ENCODE assay signal across 8 mouse cellular contexts in genomic region chr8:111259408-111259741, GRCm38 (mm10). TPM values are rescaled to one million over a fixed set of nuclear protein-coding genes. Genes with fewer than 3 reads are reported as not detected.
DNase-seq lines count a peak whose midpoint lies in the region; ATAC-seq lines count a peak whose summit lies in the region.

No protein-coding gene starts in this region.

- peak overlapping the region; percentile 88 for H3K9ac ChIP-seq in heart, embryonic 15.5 days
- peak overlapping the region; percentile 89 for H3K9ac ChIP-seq in hindbrain, embryonic 11.5 days (ENCODE audit: low read depth, low read length)
- peak overlapping the region; percentile 96 for H3K9ac ChIP-seq in midbrain, embryonic 11.5 days (ENCODE audit: low read length)

- H3K4me1 ChIP-seq in heart, embryonic 15.5 days (replicated peaks) = peaks cover 18% of the 10 kb centered on the region
- no peaks in the 10 kb centered on the region for H3K4me1 ChIP-seq in hindbrain, embryonic 11.5 days (replicated peaks; ENCODE audit: control insufficient read depth, insufficient read depth, low read length)
- peaks cover 6% of the 10 kb centered on the region for H3K4me1 ChIP-seq in midbrain, embryonic 11.5 days (ENCODE audit: control insufficient read depth, insufficient read depth, low read length)

- H3K27ac ChIP-seq in heart, embryonic 15.5 days = peak overlapping the region; percentile 99
- H3K27ac ChIP-seq in hindbrain, embryonic 11.5 days (ENCODE audit: low read depth, low read length) = no peak overlapping the region
- peak overlapping the region; percentile 93; the same call in 1 of the 2 replicates for H3K27ac ChIP-seq in midbrain, embryonic 11.5 days (ENCODE audit: low read depth, low read length)

- ATAC-seq in heart, embryonic 15.5 days (replicated peaks; ENCODE audit: insufficient number of reproducible peaks, insufficient read depth, low FRiP score, low read depth) = no peak
- ATAC-seq in hindbrain, embryonic 11.5 days (ENCODE audit: low FRiP score) = peak; percentile 3; the same call in 1 of the 2 replicates
- ATAC-seq in midbrain, embryonic 11.5 days (ENCODE audit: low FRiP score) = peak; percentile 25

- peak overlapping the region; percentile 56 for H3K4me2 ChIP-seq in heart, embryonic 15.5 days
- H3K4me2 ChIP-seq in hindbrain, embryonic 11.5 days (replicated peaks; ENCODE audit: low read depth, low read length) = peak overlapping the region; percentile 52
- peak overlapping the region; percentile 54 for H3K4me2 ChIP-seq in midbrain, embryonic 11.5 days

- WGBS in heart, embryonic 15.5 days = 8% methylated on average over 13 of the region's 13 CpGs
- WGBS in hindbrain, embryonic 11.5 days = 12% methylated on average over 13 of the region's 13 CpGs
- WGBS in midbrain, embryonic 11.5 days = 12% methylated on average over 13 of the region's 13 CpGs

- 0 out of 2 replicates have a peak, but pooled peaks cover 4% of the 10 kb centered on the region for H3K36me3 ChIP-seq in heart, embryonic 15.5 days
- H3K36me3 ChIP-seq in hindbrain, embryonic 11.5 days (ENCODE audit: control insufficient read depth, insufficient read depth, low read length) = no peaks in the 10 kb centered on the region
- H3K36me3 ChIP-seq in midbrain, embryonic 11.5 days (ENCODE audit: control insufficient read depth, insufficient read depth, low read length) = no peaks in the 10 kb centered on the region; the same call in 1 of the 2 replicates

- intact Hi-C loops in left cerebral cortex, postnatal 10 days (cut with DNase I) = loop anchor here (5.0 kb wide), 1 partner anchor 42 kb away; no protein-coding TSS in a partner anchor

- no peaks in the 10 kb centered on the region for H3K9me3 ChIP-seq in heart, embryonic 15.5 days (replicated peaks)
- no peaks in the 10 kb centered on the region for H3K9me3 ChIP-seq in hindbrain, embryonic 11.5 days (ENCODE audit: control insufficient read depth, low read length)
- no peaks in the 10 kb centered on the region for H3K9me3 ChIP-seq in midbrain, embryonic 11.5 days (ENCODE audit: control insufficient read depth, low read length)

- peak overlapping the region; percentile 64 for H3K4me3 ChIP-seq in heart, embryonic 15.5 days
- H3K4me3 ChIP-seq in hindbrain, embryonic 11.5 days (ENCODE audit: low read depth, low read length) = peak overlapping the region; percentile 86
- H3K4me3 ChIP-seq in midbrain, embryonic 11.5 days (ENCODE audit: low read depth, low read length) = peak overlapping the region; percentile 88

- H3K27me3 ChIP-seq in heart, embryonic 15.5 days = no peaks in the 10 kb centered on the region
- H3K27me3 ChIP-seq in hindbrain, embryonic 11.5 days (ENCODE audit: control insufficient read depth, insufficient read depth, low read length) = no peaks in the 10 kb centered on the region
- H3K27me3 ChIP-seq in midbrain, embryonic 11.5 days (ENCODE audit: control insufficient read depth, insufficient read depth, low read length) = no peaks in the 10 kb centered on the region

- no peak for DNase-seq in heart, adult 8-10 months (ENCODE audit: low spot score)
- DNase-seq in MEL-GATA-1-ER (ENCODE audit: extremely low read depth, low read depth) = peak; percentile 66
- no peak for DNase-seq in hindbrain, embryonic 11.5 days (ENCODE audit: low spot score)
- no peak for DNase-seq in midbrain, embryonic 11.5 days (ENCODE audit: low spot score, missing footprints)
- DNase-seq in right cerebral cortex, adult 18-20 months = no peak
- no peak for DNase-seq in testis, postnatal 10 days (ENCODE audit: low spot score)
- no peak for DNase-seq in left cerebral cortex, postnatal 10 days (ENCODE audit: extremely low spot score in 1 of 2, low spot score in 2 of 2)

RNA-seq across cellular contexts. Expression of gene Glg1, which starts 0.4 kb away (rescaled TPM):
- 50.8 and 64.1 TPM in 2 replicates for polyA plus RNA-seq in heart, embryonic 15.5 days (2015; fragmentation: Nextera tagmentation; extraction: Ambion mirVana)
- total RNA-seq in heart, adult 8-10 months (2022) = 100 to 1,000 TPM in 1 of 4 experiments, 10 to 100 TPM in 3; 87.4 to 103 (median 96.6) TPM
- polyA plus RNA-seq in hindbrain, embryonic 11.5 days (2014; fragmentation: Nextera tagmentation; extraction: Ambion mirVana) = 75.3 and 81.5 TPM in 2 replicates
- polyA plus RNA-seq in midbrain, embryonic 11.5 days (2014; fragmentation: Nextera tagmentation; extraction: Ambion mirVana) = 76.6 and 82.4 TPM in 2 replicates
- 100 to 1,000 TPM; 123 to 127 TPM for total RNA-seq in left cerebral cortex, postnatal 10 days (2021)

RNA-seq across cellular contexts. Expression of gene Rfwd3, which starts 40.6 kb away (rescaled TPM):
- polyA plus RNA-seq in heart, embryonic 15.5 days (2015; fragmentation: Nextera tagmentation; extraction: Ambion mirVana) = 28.8 and 38.9 TPM in 2 replicates
- total RNA-seq in heart, adult 8-10 months (2022) = 10 to 100 TPM; 17.3 to 22.2 (median 19.4) TPM
- polyA plus RNA-seq in hindbrain, embryonic 11.5 days (2014; fragmentation: Nextera tagmentation; extraction: Ambion mirVana) = 64.5 and 84.4 TPM in 2 replicates
- 91.4 and 93.6 TPM in 2 replicates for polyA plus RNA-seq in midbrain, embryonic 11.5 days (2014; fragmentation: Nextera tagmentation; extraction: Ambion mirVana)
- total RNA-seq in left cerebral cortex, postnatal 10 days (2021) = 10 to 100 TPM; 17.4 to 17.7 TPM
